Mouse (Mus musculus): Measurements from ENCODE around the gene Usp47. TPM values are rescaled to one million over a fixed set of nuclear protein-coding genes. Genes with fewer than 3 reads are reported as not detected.
A peak's percentile ranks its signal among the peaks of the same experiment; 100 is the strongest.
"Not testable (repeated sequence)": the region's sequence is repeated elsewhere in the genome, so short reads cannot be mapped to it uniquely, and the experiment has no call there.

Usp47 gene
- polyA plus RNA-seq, 1 experiment from 2014 or later, result 34.6 TPM

DNA sequence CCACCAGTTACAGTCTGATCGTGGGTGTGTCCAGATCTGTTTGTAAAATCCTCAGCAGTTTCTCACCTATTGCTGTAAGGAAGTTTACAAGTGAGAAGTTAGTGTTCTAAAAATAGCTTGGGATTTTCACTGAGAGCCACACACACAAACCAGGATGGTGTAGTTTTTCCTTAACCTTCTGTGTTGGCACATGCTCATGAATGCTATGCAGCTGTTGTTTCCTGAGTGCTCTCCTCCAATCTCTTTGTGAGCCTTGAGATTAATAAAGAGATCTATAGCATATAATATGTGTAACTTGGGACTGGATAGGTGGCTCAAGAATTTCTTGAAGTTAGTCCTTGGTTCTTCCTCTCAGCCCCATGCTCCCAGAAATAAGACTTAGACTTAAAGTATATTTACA is 13.3 kb downstream of the Usp47 start:
- DNase-seq (ENCODE audit: low spot score), result no peak

DNA sequence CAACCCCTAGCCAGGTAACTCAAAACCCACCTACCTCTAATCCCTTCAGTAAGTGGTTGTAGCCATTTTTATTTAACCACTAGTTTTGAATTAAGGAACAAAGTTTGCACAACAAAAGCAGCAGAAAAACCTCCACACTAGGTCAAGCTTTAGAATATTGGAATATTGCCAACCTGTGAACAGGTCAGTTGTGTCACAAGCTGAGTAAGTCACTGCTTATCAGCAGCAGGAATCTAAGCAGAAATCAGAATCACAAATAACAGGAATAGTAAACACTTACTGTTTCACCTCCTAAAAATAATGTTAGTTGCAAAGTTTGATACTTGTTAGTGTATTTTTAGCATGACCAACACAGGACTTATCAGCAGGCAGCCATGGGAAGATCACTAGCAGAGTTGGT is 17.0 kb downstream of the Usp47 start:
- no peak for DNase-seq (ENCODE audit: low spot score)

DNA sequence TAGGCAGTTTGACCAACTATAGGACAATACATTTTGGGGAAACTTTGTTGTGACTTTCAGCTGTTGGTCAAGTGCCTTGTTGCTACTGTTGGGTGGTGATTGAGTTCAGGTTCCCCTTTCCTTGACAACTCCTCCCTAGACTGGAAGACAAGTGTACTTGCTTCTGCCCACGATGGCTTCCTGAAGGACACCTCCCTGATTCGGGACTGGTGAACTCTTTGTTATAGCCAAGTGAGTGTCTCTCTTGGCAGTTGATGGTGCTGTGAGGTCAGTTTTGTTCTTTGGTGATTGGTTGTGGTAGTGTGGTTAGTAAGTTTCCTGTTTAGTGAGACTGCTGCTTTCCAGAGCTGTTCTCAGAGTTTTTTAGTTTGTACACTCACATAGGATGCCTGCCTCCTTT is 19.5 kb downstream of the Usp47 start:
- DNase-seq (ENCODE audit: low spot score), result peak; percentile 41

DNA sequence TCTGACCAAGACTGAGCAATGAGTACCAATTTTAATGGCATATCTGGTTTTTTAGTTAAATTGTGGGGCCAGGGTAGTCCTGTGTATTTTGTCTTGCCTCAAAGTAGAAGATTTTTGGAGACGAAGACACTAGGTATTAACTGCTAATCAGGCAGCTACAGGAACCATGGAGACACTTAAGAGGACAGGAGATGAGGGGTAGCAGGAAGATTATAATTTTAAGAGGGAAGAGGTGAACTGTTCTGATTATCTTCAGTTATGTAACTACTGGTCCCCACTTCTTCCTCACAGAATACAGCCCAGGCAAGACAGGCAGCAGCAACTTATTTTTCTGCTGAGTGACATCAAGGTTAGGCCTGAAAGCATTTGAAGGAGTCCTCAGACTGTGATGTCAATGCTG is 21.9 kb downstream of the Usp47 start:
- no peak for DNase-seq (ENCODE audit: low spot score)

DNA sequence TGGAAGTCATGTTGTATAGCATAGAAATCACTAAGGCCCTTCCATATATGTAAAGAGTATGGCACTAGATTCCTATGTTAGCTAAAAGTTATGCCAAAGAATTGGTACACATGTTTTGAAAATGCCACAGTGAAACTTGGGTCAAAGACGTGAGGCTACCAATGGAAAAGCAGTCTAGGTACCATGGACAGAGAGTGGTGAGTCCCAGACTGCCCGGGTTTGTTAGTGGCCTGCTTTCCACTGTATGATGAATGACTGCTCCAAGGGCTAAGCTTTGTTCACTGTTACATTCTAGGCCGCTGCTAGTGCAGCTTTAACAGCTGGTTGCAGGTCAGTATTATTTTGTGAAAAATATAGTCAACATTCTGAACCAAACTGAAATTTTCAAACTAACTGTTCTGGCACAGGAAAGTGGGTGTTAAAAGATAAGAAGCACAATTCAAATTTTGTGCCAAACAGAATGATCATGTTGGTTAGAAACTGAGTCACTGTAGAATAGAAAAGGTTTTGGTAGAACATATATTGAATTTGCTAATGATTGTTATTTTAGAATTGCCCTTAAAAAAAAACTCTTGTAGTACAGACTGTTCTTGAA is 22.6 kb downstream of the Usp47 start:
- DNase-seq (ENCODE audit: low spot score), result no peak

DNA sequence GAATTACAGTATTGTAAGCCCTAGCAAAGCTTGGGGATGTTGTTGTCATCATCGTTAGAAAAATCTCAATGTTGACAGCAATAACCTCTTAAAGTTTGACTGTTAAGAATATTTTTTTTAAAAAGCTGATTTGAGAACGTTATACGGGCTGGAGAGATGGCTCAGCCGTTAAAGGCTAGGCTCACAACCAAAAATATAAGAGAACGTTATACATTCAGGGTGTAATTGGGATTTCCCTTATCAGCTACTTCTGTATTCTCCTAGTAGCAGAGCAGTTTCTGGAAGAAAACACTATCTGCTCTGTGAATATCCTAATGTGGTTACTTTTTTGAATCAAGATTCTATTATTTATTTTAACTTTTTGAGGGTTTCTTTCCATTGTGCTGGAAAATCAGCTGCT is 25.3 kb downstream of the Usp47 start:
- no peak for DNase-seq (ENCODE audit: low spot score)

DNA sequence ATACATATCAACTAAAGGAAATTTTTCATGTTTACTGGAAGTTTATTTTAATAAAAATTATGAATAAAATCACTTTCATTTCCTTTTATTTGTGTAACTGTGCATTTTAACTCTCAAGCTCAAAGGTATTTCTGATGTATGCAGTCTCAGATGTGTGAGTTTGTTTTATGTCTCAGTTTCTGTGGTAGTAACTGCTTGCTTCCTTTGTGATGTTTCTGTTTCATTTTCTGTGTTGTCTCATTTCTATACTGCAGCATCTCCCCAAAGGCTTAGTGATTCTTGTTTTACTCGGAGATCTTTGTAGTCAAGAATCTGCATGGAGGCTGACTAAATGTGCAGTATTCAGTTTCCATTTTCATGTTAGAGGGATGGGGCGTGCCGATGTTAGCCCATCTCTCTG is 30.4 kb downstream of the Usp47 start:
- no peak for DNase-seq (ENCODE audit: low spot score)

DNA sequence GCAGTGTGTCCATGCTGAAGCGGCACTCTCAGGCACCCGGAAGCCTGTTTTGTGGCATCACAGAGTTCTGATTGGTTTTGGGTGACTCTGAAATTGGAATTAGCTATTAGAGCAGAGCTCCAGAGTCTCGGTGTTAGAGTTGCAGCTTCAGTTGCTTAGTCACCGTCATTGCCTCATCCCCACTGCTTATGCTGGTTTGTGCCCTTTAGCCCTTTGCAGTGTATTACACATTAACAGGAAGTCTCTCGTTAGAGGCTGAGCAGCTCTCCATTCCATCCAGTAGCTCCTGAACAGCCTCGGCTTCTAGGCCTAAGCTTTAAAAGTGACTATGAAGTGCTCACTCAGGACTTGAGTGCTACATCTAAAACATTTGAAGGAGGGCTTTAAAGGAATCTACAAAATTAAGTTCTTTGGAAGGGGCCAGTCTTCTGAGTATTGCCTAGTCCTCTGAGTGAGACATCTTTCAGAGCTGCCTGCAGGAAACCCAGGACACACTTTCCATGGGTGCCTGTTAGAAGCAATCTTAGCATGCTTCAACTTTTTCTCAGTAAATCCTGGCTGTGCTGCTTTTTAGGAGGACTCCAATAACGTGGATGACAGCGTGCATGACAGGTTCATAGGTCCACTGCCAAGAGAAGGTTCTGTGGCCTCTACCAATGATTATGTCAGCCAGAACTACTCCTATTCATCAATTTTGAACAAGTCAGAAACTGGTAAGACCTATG is 32.8 kb downstream of the Usp47 start:
- DNase-seq (ENCODE audit: low spot score), result no peak

DNA sequence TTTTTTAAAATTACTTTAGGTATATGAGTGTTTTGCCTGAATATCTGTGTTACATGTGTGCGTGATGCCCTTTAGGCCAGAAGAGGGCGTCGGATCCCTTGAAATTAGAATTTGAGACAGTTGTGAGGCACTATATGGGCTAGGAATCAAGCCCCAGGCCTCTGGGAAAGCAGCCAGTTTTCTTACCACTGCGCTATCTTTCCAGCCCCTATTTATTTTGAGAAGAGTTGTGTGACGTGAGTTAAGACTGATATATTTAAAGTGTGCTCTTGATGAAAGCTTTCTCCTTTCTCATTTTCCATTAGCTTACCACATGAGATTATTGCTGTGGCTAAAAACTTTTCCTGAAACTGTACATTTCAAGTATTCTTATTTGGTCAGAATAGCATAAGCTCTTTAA is 51.6 kb downstream of the Usp47 start:
- DNase-seq (ENCODE audit: low spot score), result no peak

DNA sequence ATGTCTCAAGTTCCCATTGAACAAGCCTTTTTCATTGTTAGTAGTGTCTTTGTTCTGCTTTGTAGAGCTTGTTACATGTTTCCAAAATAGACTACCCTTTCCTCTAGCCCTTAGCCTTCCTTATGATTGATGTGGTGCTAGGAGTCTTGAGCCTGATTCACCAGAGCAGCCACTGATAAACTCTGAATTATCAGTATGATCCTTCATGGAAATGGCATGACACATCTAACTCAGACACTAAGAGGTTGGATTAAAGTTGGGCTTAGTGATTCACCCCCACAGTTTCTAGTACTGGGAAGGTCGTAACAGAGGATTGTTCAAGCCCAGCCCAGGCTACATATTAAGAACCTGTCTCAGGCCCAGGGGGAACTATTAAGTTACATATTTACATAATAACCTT is 59.3 kb downstream of the Usp47 start:
- DNase-seq (ENCODE audit: low spot score), result no peak

DNA sequence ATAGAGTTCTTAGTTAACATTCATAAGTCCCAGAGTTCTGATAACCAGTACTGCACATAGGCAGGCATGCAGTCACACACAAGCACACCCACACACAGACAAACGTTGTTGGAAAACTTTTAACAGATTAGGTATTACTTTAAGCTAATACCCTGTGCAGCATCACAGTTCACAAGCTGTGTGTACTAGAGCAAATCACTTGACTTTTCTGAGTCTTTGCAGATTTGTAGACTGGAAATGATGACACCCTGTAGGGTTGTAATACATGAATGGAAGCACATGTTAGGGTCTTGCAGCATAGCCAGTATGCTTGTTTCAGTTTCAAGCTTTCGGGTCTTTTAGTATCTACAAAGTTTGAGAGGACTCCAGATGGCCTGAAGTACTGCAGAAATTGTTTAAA is 60.9 kb downstream of the Usp47 start:
- no peak for DNase-seq (ENCODE audit: low spot score)

DNA sequence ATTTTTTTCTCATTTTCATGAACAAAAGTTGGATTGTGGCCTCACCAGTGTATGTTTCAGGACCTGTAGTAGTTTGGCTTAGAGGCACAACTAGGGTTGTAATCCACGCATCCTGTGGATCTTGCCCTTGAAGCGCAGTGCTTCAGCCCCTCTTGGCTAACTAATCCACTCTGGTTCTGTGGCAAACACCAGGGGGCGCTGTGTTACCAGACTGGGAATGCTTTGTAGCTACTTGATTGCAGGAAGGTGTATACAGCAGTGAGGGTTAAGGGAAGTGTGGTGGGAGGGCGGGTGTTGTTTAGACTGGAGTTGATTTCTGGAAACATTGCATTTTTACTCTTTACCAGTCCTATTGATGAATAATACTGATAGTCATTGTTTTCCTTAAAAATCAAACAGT is 61.8 kb downstream of the Usp47 start:
- DNase-seq (ENCODE audit: low spot score), result peak; percentile 79

DNA sequence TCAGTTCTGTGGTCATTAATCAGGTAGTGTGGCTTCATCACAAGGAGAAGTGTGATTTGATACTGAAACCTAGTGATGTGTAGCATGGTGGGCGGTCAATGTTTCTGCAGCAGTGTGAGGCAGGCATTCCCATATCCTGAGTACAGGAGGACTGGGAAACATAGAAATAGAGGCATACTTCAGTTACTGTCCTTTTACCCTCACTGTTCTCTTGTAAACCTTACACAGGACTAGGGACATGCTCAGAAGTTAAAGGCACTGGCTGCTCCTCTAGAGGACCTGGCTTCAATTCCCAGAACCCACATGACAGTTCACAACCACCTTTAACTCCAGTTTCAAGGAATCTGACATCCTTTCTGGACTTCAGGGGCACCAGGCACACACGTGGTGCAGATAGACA is 62.9 kb downstream of the Usp47 start:
- no peak for DNase-seq (ENCODE audit: low spot score)

DNA sequence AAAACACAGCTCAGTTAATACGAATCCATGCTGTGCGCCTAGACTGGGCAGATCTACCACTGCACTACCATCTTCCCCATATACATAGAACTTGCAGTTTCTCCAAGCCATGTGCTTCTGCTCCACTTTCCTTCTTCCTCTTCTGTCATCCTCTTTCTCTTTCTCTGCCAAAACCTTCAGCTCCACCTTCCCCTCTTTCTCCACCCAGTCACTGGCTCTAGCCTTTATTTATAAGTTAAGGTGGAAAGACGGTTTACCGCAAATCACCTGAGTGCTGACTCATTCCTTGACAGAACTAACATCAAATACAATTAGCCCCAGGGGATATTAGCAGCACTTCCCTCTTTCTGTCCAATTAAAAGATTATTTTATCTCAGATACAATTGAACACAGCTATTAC is 71.6 kb downstream of the Usp47 start:
- not testable (repeated sequence) for DNase-seq (ENCODE audit: low spot score)

DNA sequence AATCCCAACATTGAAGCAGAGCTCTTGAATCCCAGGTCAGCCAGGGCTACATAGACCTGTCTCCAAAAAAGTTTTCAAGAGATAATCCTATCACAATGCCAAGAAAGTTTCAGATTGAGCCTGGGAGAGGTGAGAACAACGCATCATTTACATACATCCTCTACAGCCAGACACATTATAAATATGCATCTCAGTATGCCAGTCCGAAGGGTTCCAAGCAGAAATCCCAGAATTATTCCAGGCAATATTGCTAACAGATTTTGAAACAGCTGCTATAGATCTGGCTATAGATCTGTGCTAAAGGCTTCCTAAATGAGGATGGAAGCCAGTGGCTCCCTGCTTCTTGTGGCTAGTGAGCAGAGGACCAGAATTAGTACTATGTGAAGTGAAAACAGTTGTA is 77.6 kb downstream of the Usp47 start:
- DNase-seq (ENCODE audit: low spot score), result no peak

DNA sequence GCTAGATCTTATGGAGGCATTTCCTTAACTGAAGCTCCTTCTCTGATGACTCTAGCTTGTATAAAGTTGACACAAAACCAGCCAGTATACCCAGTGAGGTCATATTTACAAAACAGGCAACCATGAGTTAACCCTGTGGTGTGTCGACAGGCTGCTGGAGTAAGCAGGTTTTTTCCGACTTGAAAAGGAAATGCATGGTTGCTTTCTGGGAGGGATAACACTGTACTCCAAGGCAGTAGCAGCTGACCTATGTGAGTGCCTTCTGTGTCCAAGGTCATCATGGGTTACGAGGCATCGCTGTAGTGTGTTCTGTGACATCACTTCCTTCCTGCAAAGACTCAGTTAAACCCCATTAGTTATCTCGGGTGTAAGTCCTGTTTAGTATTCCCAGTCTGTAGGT is 79.6 kb downstream of the Usp47 start:
- no peak for DNase-seq (ENCODE audit: low spot score)

DNA sequence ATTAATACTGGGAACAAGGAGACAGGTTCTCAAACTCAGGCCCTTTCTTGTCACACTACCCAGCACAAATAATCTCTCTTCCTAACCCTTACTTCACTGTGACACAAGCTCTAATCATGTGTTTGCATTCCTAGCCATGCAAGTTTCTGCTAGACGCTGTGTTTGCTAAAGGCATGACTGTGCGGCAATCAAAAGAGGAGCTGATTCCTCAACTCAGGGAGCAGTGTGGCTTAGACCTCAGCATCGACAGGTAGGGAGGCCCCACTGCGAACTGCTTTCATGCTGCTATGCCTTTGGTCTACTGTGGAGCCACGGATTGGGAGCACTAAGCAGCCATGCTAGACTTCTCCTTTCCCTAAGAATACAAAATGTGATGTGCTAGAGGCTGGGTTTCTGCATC is 80.5 kb downstream of the Usp47 start:
- DNase-seq (ENCODE audit: low spot score), result no peak

DNA sequence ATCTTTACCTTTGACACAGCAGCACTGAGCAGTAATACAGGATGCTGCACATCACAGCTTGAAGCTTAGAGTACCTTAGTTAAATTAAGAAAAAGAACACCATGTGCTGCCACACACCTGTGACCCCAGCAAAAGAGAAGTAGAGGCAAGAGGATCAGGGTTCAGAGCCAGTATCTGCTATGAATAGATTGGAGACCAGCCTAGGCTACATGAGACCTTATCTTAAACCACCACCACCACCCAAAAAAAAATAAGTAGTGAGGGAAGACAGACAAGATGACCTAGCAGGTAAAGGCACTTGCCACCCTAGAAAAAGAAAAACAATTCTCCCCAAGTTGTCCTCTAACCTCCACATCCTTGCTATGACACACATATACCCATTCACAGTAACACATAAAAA is 85.5 kb downstream of the Usp47 start:
- DNase-seq (ENCODE audit: low spot score), result no peak

DNA sequence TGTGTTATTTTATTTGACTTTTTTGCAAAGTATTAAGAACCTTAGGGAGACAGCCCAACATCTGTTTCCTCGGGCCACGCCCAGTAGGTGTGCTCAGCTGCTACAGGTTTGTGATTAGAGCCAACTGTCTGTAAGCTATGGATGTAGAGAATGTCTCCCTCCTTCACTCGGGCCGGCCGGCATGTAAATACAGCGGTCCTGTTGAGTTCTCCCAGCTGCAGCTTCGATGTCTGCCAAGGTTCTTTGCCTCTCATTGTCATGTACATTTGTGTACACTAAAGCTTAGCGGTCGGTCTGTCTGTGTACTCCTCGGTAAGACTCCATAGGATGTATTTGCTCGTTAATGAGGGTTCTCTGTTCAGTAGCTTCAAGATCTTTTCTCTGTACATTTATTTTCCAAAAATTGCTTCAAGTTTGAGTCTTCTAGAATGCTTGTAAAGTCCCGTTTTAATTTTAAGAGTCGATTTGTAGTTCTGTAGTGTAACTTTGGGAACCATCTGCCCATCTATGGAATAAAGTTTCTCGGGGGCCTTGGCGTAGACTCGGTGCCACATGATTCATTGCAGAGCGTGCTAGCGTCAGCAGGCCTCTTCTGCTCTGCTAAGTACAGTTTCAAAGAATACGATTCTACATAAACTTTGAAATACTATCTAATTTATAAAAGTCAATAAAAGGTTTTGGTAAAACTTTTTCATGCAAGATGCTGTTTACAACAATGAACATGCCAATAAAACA is 87.5 kb downstream of the Usp47 start:
- no peak for DNase-seq (ENCODE audit: low spot score)

DNA sequence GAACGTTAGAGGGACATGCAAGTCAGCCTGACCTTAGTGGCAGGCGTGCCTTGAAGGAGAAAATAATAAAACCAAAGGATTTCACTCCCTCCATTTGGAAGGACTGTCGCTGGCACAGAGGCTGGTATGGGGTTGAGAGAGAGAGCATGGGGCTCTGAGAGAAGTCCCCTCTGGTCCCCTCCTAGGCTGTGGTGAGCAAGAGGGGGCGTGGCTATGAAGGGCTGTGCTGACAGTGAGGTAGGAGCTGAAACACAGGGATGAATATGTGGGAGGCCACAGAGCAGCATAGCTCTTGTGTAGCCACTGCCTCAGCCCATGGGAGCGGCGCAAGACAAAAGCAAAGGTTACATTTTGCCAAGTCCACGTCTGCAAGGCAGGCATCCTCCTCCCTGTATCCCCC is 94.2 kb downstream of the Usp47 start:
- DNase-seq (ENCODE audit: low spot score), result no peak

DNA sequence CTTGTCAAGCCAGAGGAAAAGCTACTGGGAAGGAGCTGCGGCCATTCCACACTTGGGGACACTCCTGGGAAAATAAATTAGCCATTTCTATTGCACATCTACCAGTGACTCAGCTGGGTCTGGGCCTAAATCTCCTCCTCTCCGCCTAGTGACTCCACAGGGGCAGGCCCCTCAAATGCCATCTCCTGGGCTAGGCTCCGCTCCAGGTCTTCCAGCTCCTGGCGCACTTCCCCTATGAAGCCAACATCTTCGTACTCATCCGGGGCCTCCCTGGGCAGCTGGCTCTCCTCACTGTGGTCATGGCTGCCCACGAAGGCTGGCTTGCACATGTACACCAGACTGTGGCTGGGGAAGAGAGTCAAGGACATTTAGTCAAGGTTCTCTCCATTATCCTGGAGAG is 94.8 kb downstream of the Usp47 start:
- DNase-seq (ENCODE audit: low spot score), result no peak

DNA sequence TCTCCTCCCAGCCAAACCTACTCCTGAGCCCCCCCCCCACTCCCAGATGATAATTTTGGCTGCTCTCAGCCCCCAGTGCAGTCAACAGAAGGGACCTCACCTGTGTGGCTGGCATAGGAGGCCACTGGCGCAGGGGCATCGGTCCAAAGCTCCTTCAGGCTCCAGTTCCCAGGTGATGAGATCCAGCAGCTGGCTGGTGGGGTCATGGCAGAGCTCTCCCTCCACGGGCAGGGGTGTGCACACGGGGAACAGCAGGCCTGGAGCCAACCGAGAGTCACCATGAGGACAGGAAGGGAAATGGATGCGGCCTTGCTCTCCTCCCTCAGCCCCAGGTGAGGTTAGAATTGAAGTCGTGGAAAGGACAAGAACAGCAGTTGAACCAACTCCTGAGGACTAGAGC is 95.9 kb downstream of the Usp47 start:
- DNase-seq (ENCODE audit: low spot score), result no peak

Data from thymus, postnatal 0 days (tissue).